Mouse (Mus musculus) ES-CJ7 (cell line): Measurements from ENCODE around the gene Auts2.

ENCODE experiments used
- DNase-seq: peaks from one replicate; pipeline ENCODE4 v3.0.0; 2011; ENCODE audit warnings: low read depth, low spot score

Gene Auts2

DNA sequence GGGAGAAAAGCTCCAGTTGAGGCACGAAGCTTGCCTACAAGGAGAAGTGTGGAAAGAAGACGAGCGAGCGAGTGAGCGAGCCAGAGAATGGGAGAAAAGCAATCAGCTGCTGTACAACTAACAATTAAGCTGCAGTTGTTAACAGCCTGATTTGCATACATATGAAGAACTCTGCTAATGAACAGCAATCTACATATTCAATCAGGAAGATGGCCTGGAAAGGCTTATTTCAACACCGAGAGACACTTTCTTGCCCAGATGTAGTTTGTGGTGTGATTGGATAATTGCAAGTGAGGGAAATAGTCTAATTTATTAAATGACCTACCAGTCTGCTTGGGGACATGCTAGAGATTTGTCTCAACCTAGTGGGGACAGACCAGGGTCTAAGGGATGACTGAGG is 1079.7 kb downstream of the Auts2 start:
- DNase-seq, result no peak

- no peak for DNase-seq
Measured at GRCm38 (mm10) chr5:131459951-131460350, 1083.2 kb downstream of the Auts2 start.

DNA sequence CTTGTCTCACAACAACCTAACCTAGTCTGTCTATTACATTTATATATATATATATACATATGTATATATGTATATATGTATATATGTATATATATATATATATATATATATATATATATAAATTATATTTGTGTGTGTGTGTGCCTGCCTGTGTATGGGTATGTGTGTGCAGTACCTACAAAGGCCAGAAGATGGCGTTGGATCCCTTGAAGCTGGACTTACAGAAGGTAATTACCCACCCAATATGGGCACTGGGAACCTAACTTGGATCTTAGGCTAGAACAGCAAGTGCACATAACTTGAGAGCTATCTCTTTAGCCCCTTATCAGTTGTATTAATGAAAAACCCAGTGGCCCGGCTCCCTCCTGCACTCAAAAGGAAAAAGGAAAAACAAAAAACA is 1083.6 kb downstream of the Auts2 start:
- peak; percentile 52 for DNase-seq

DNA sequence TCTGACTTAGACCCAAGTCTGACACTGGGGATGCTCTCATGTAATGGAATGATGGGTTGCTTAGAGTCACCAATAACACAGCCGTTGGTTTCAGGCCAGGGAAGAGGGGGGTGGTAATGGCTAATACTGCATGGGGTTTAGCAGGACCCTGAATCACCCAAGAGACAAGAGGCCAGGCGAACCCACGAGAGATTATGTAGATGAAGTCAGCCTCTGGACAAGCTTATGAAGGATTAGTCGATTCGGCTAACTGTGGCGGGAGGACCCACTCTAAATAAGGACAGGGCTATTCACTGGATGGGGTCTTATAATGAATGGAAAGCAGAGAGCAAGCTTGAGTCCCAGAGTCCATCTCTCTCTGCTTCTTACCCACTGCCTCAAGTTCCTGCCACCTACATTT is 1084.4 kb downstream of the Auts2 start:
- no peak for DNase-seq

- DNase-seq, result no peak
Measured at GRCm38 (mm10) chr5:131457999-131458398, 1085.1 kb downstream of the Auts2 start.

DNA sequence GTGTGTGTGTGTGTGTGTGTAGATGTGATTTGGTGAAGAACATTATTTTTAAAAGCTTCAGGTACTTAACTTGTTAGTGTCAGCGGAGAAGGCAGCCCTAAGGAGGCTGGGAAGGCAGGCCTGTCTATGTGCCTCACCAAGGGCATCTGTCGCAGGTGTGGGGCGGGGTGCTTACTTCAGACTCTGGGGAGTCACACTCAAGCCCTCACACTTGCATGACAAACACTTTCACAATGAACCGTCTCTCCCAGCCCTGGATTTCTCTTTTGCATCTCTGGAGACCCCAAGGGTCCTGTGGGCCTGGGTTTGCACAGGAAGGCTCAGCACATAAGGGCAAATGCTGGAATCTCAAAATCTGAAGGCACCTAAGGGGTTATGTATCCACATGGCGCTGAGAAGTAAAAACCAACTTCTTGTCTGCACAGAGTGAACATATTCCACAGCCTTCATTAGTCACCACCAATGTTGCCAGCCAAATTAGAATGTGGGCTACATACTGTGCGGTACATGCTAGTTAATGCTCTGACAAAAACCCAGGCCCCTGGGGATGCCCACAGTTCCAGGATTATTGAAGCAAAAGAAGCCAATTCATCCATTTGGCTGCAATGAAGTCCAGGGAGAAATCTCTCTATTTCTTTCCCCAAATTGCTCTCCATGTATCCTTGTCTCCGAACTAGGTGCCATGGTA is 1093.8 kb downstream of the Auts2 start:
- peak; percentile 67 for DNase-seq

- no peak for DNase-seq
Measured at GRCm38 (mm10) chr5:131435239-131435876, 1107.8 kb downstream of the Auts2 start.

GRCm38 (mm10) chr5:131433291-131433690 is 1109.9 kb downstream of the Auts2 start:
- no peak for DNase-seq

- DNase-seq, result no peak
Measured at GRCm38 (mm10) chr5:131431896-131432295, 1111.2 kb downstream of the Auts2 start.

DNA sequence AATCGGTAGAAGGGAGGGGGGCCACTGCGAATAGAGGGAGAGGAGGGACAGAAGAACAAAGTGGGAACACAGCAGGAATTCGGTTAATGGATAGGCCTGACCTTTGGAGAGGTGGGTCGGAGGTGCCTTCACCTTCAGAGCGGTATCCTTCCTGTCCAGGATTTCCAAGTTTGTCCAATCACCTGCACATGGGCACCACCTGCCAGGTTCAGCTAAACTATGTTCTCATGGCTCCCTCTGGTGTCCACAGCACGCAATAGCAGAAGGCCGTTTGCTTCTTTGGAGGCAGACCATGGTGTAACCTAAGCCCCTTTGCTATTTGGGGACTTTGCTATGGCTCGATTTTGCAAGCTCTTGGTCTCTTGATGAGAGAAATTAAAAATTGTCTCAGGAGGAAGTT is 1113.0 kb downstream of the Auts2 start:
- DNase-seq, result peak; percentile 81

DNA sequence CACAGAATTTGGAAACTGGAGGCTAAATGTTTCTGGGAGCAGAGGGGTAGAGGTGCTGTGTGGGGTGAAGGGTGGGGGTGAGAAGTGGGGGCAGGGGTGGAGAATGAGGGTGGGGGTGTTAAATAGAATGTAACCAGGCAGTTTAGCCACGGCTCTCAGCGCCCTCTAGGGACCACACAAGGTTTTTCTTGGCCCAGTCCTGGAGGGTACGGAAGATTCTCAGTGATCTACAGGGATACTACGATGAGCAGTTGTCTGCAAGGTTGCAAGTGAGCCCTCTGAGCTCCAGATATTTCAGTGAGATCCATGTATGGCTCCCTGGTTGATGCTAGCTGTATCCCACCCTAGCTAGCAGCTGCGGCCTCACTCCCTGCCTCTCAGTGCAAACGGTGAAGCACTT is 1113.6 kb downstream of the Auts2 start:
- DNase-seq, result peak; percentile 51

- peak; percentile 63 for DNase-seq
Measured at GRCm38 (mm10) chr5:131427734-131428413, 1115.3 kb downstream of the Auts2 start.

DNA sequence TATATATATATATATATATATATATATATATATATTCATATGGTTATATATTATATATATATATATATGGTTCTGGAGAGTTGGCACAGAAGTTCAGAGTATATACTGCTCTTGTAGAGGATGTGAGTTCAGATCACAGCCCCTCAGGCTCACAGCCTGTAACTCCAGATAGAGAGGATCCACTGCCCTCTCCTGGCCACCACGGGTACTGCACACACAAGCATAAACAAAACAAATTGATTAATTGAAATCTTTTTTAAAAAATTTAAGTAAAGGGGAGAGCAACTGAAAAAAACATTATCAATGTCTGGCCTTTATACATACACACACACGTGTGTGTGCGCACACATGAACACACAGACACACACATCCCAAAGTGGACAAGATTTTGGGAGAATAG is 1120.4 kb downstream of the Auts2 start:
- DNase-seq, result peak; percentile 42

DNA sequence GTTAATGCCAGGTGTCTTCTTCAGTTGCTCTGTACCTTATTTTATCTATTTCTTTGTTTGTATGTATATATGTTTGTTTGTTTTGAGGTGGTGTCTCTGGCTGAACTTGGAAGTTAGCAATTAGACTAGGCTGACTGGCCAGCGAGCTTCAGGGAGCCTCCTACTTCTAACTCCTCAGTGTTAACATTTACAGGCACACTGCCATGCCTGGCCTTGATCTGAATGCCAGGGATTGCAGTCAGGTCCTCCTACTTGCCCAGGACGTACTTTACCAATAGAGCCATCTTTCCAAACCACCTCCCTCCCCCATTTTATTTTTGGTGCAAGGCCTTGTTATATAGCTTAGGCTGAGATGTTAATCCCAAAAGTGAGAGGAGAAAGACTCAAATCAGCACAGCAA is 1122.7 kb downstream of the Auts2 start:
- no peak for DNase-seq

GRCm38 (mm10) chr5:131415902-131416545 is 1127.1 kb downstream of the Auts2 start:
- DNase-seq, result no peak

- DNase-seq, result no peak
Measured at GRCm38 (mm10) chr5:131398250-131398649, 1144.9 kb downstream of the Auts2 start.

GRCm38 (mm10) chr5:131395756-131396155 is 1147.4 kb downstream of the Auts2 start:
- peak; percentile 14 for DNase-seq
